Mouse (Mus musculus) neural tube, embryonic 12.5 days (tissue): ENCODE measurements around the gene Tmem255b. TPM values are rescaled to one million over a fixed set of nuclear protein-coding genes. Genes with fewer than 3 reads are reported as not detected.

Experiments
- polyA plus RNA-seq: library from polyadenylated mRNA; unstranded; fragments of >200 nt; fragmentation: Nextera tagmentation; extraction: Ambion mirVana; gene quantifications from 2 replicates; pipeline ENCODE4 v1.2.1, GENCODE M21; 2016

Gene Tmem255b
- polyA plus RNA-seq, 1 experiment from 2014 or later: 0.27 TPM

Other genes with a start within 250 kb of the Tmem255b start
- 11.1 and 11.3 TPM in 2 replicates for gene Grtp1, start 234.6 kb upstream of the Tmem255b start, polyA plus RNA-seq
- 0.45 and 0.47 TPM in 2 replicates for gene Adprhl1, start 181.0 kb upstream of the Tmem255b start, polyA plus RNA-seq
- 33.1 and 34.4 TPM in 2 replicates for gene Dcun1d2, start 147.1 kb upstream of the Tmem255b start, polyA plus RNA-seq
- gene Tmco3, start 147.0 kb upstream of the Tmem255b start, polyA plus RNA-seq: 45.8 and 51.5 TPM in 2 replicates
- gene Tfdp1, start 96.4 kb upstream of the Tmem255b start, polyA plus RNA-seq: 148 and 152 TPM in 2 replicates
- gene Atp4b, start 38.4 kb upstream of the Tmem255b start, polyA plus RNA-seq: not detected in 2 replicates
- 0.03 TPM in 1 of 2 replicates, not detected in the other for gene Grk1, start 30.1 kb upstream of the Tmem255b start, polyA plus RNA-seq
- gene Gas6, start 59.3 kb downstream of the Tmem255b start, polyA plus RNA-seq: 15.0 and 18.4 TPM in 2 replicates
- gene 1700029H14Rik, start 127.3 kb downstream of the Tmem255b start, polyA plus RNA-seq: not detected in 2 replicates
- 29.1 and 30.4 TPM in 2 replicates for gene Rasa3, start 242.4 kb downstream of the Tmem255b start, polyA plus RNA-seq